Mouse (Mus musculus) urinary bladder, adult 2 months (tissue): Measurements from ENCODE around the gene Fap. TPM values are rescaled to one million over a fixed set of nuclear protein-coding genes. Genes with fewer than 3 reads are reported as not detected.

Source experiments
- DNase-seq: peaks from one replicate; pipeline ENCODE4 v3.0.0; 2022; ENCODE audit warnings: low spot score
- polyA plus RNA-seq: library from polyadenylated mRNA; depleted of rRNA; stranded (reverse); fragments of >200 nt; gene quantifications from 2 replicates; pipeline ENCODE4 v1.2.3, GENCODE M21; 2012; rRNA removed

Gene Fap
- polyA plus RNA-seq, 1 experiment: 1.9 TPM

GRCm38 (mm10) chr2:62460231-62460710 lies 113.6 kb downstream of the Fap start:
- no peak for DNase-seq

DNA sequence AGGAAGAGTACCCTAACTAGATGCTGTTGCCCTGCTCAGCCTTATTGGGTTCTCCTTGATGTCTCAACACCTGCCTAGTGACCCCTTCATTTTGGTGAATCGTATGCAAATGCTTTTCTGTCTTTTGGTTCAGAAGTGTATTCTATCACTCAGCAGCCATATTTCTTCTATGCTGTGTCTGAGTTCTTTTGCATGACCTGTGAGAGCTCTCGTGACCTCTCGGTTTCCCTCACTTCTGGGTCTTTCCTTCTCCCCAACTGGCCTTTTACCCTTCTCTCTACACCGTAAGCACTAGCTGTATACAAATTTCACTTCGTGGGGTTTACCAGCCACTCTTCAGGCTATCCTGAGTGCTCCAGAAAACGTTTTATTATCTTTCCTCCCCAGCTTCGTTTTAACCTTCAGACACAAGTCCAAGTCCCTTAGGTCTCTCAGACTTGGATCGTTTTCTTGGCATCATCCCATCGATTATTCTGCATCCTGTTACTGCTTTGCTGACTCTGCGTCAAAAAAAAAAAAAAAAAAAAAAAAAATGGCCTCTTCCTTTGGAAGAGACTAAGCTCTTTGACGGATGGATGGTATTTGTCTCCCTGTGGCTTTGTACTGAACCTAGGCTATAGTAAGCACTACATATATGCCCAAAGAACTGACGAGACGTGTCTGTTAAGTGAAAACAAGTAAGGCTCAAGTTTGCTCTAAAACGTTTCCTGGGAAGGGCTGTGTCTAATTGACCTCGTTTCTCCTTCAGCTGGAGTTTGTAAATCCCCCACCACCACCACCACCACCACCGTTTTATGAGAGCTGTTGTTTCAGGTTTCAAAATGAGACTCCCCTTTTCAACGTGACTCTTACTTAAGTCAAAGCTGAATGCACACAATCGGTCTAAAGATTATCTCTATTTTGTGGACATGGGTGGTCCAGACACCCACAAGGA lies 114.4 kb downstream of the Fap start:
- DNase-seq: no peak

DNA sequence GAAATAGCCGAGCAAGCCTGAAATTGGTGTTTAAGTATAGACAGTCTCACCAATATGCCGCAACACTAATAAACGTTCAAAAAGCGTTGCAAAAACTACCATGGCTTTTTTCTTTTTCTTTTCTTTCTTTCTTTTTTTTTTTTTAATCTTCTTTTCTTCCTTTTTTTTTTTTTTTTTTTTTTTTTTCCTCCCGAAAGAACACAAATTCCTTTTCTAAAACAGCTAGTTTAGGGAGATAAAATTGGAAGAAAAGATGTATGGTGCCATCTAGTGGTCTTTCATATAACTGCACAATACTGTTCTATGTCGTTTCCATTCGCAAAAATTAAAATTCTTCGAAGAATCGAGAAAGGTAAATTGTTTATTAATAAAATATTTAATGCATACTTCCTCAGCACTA lies 115.8 kb downstream of the Fap start:
- DNase-seq: no peak

DNA sequence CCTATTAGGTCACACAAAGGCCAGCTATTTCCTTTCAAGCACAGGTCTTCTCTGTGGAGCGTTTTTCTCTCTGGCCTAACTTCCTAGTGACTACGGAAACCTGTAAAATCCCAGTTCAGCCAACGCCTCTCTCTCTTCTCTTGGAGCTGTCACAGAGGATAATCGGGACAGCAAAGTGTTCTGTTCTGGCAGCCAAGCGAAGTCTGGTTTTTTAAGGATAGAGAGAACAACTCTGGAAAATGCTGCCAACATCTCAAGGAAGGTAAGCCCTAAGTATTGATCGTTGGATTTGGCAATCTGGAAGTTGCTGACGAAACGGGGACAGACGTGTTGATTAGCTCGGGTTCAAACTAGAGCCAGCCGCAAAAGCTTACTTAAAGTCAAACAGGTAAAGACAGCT lies 118.9 kb downstream of the Fap start:
- no peak for DNase-seq

- no peak for DNase-seq
Measured at GRCm38 (mm10) chr2:62454033-62454432, 119.8 kb downstream of the Fap start.

Other genes with a start within 250 kb of the Fap start
- gene Dpp4, start 161.8 kb downstream of the Fap start, polyA plus RNA-seq: 3.6 and 5.7 TPM in 2 replicates
- not detected in 2 replicates for gene Gcg, start 90.4 kb downstream of the Fap start, polyA plus RNA-seq
- gene Ifih1, start 72.2 kb upstream of the Fap start, polyA plus RNA-seq: 7.1 and 9.1 TPM in 2 replicates
- 4.4 and 6.7 TPM in 2 replicates for gene Gca, start 90.2 kb upstream of the Fap start, polyA plus RNA-seq